Mouse (Mus musculus) MEL-GATA-1-ER (cell line): ENCODE measurements around the gene Akr1b7.

ENCODE experiments used
- DNase-seq: peaks from one replicate; pipeline ENCODE4 v3.0.0-alpha.2; 2012; ENCODE audit warnings: low read depth; ENCODE audit errors: extremely low read depth

Akr1b7 gene

DNA sequence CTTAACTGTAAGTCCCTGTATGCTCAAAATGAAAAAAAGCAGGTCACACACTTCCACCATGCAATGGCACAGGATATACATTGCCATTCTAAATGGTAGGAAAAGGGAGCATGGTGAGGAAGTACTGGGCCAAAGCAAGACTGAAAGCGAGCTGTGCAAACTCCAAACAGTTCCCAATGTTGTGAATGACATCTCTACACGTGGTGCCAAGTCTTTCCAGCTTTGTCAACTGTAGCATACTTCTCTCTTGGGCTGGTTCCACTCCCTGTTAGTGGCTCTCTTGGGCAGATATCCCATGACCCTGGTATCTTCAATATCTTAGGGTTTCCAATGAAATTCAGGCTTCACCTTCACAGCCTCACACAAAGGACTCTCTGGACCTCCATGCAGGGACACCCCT lies 26.9 kb downstream of the Akr1b7 start:
- no peak for DNase-seq

DNA sequence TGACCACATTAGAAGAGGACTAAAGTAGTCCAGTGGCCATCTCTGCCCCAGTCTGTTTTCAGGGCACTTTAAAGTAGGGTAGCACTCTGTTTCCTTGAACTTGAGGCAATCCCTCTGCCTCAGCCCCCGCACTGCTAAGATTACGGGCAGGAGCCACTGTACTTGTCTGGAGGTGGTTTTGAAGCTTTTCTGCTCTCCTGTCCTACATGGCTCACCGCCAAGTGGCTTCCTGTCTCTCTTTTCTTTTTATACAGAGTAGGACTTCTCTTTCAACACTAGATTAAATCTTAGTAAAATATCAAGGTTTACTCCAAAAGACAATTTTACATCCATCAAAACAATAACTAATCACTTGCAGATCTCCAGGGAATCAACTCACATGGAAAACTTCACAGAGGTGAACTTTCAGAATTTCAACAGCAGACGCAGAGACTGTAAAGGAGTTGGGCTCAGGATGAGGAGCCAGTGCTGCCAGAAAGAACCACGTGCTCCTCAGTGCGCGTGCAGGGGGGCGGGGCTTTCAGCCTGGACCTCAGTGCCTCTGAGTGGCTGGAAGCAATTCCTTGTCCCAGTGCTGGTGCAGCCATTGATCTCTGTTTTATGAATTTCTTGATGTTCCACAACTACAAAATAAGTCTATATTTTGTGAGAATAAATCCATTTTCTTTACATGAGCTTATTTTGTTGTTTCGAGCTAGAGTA lies 29.6 kb downstream of the Akr1b7 start:
- no peak for DNase-seq

DNA sequence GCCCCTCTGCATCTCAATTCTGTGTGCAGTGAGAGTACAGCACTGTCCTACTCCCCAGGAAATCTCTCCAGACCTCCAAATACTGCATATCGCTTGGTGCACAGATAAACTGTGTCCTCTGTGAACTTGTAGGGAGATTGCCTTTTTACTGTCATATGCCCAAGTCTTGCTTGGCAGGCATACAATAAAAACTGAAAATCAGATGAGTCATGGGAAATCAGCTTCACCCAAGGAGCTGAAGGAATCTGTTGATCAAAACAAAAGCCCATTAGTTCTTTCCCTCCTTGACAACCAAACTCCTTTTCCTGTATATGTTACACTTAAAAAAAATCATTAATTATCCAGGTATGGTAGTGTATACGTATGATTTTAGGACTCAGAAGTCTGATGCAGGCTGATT lies 31.7 kb downstream of the Akr1b7 start:
- no peak for DNase-seq

DNA sequence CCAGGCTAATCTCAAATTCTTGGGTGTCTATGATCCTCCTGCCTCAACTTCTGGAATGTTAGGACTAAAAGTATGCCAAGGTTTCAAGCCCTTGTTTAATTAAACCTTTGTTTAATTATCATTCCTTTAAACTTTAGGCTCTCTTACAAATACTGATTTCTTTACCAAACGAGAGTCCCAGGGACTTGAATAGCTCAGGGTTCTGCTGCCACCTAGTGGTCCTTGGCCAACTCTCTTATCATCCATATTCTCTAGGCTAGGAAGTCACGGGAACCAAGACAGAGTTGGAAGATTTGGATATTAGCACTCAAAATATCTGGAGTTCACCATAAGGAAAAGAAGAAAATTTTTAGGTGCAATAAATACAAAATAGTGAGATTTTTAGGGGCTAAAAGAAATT lies 35.8 kb downstream of the Akr1b7 start:
- peak; percentile 42 for DNase-seq

DNA sequence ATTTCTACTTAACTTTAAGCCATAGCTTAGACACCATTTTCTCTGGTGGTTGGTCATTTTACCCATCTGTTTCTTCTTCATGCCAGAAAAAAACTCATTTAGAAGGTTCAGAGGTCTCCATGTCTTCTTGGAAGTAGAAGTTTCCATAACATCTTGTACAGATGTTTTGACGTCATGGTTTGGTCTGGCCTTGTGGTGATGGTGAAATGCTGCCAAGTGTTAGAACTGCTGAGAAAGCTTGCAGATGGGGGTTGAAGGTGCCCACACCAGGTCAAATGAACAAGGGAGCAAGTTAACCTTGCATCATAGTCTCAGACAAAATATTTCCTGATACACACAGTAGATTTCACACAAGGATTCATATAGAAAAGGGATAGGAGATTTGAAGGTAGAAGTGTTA lies 36.6 kb downstream of the Akr1b7 start:
- no peak for DNase-seq

DNA sequence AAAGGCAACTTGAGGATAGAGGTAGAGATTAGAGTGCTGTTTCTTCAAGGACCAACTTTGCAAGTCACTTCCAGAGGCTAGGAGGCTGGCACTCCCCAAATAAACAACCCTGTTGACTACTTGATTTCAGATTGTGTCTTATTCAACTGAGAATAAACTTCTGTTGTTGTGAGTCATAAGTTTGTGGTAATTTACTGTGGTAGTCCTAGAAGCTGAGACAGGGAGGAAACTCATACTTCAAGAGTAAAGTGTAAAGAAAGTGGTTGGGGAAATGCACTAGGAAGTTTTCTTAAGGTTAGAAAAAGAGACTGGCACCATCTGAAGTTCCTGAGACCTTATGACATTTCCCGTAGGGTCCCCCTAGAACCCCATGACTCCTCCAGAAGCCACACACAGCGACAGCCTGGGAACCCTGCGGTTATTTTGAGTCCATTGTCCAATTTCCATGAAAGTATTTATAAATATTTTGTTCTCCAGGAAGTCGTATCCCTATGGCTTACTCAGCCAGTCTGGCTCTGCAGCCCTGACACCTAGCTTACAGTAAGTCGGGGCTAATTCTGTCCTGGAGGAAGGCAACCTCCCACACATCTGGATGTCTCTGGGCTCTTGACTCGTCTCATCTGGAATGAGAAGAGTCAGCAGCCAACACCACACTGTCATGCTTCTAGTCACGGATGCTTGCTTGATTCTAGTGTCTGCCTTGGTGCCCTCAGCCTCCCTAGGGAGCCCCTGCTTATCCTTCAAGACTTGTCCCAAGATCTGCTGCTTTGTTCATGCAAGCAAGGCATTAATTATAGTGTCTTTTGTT lies 41.0 kb downstream of the Akr1b7 start:
- DNase-seq, result no peak

DNA sequence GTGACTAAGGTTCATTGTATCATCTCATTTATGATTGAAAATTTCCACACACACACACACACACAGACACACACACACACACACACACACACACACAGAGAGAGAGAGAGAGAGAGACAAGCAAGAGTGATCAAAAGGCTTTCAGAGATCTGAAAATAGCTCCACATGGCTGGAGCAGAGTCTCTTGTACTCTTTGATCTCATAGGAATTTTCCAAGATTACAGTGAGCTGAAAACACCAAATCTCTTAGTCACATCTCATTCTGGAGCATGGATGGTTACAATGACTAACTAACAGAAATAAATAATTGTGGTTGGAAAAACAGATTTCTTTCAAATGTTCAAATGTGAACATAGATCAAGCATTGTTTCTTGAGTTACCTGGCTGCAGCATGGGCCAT lies 47.3 kb downstream of the Akr1b7 start:
- DNase-seq, result no peak

DNA sequence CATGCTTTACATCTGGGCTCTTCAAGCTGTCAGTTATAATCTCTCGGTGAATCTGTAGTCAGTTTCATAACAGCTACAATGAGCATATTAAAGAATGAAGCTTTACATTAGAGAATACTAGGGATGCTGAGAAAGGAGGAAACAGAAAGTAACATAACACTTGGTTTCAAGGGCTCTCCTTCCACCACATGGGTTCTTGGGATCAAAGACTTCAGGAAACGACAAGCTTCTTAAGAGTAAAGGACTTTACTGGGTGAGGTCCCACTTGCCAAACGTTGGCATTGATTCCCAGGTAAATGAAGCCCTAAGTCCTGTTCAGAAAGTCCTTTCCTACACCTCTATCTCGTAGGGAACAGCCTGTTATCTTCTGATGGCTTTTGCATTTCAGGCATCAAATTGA lies 48.5 kb downstream of the Akr1b7 start:
- no peak for DNase-seq

DNA sequence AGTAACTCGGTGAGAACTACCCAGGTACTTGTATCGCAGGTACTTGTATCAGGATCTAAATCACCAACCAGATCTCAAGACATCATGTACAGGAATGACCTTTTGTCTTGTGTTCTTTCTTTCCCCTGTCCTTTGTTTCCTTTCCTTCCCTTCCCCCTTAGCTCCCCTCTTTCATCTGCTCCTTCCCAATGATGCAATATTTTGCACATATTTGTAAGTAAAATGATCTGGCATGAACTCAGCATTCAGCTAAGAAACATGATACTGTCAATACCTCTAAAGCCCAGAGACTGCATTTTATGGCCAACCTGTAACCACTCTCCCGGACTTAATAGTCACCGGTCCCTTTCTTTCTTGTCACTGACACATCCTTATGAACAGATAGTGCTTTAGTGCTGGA lies 51.4 kb downstream of the Akr1b7 start:
- DNase-seq, result no peak

DNA sequence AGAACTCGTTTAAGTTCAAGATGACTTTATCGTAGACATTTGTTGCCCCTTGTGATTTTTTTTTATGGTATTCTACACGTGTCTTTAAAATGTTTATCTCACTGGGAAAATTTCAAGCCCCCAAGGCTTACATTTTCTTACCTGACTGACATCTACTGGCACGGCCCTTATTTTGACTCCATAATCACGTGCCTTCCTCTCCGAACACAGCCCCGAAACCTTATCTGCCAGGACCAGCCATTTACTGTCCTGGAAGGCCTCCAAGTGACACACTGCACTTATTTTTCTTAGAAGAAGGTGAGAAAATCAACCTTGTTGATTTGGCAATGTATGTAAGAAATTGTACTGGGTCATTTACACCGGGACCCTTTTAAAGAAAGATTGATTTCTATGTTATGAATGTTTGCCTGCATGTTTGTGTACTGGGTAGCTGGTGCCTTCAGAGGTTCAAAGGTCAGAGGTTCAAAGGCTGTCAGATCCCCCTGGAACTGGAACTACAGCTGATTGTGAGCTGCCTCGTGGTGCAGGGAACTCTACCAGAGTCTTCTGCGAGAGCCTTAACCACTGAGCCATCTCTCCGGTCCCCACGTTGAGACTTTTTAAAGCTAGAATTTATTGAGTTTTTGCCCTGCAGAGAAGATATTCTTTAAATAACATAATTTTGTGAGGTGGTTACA lies 59.4 kb downstream of the Akr1b7 start:
- DNase-seq, result peak; percentile 81
